Mouse (Mus musculus) ES-E14 (cell line): ENCODE measurements around the gene Ascc1. TPM values are rescaled to one million over a fixed set of nuclear protein-coding genes. Genes with fewer than 3 reads are reported as not detected.

Experiments
- DNase-seq: peaks from one replicate; pipeline ENCODE4 v3.0.0-alpha.2; 2013; ENCODE audit warnings: low read depth, low spot score
- H3K27ac ChIP-seq: 2 replicates; pipeline ENCODE4 v1.5.1; 2012; ENCODE audit warnings: low read depth, mild to moderate bottlenecking, low read length, moderate library complexity, mixed read lengths; ENCODE audit not compliant: poor library complexity, insufficient read depth, severe bottlenecking
- H3K36me3 ChIP-seq: 2 replicates; pipeline ENCODE4 v1.6.1; 2012; ENCODE audit warnings: mild to moderate bottlenecking, low read length, moderate library complexity, mixed read lengths; ENCODE audit not compliant: control insufficient read depth, poor library complexity, insufficient read depth, severe bottlenecking
- H3K4me1 ChIP-seq, 2 experiments: fragments of 150-350 bp in 1 of 2; sonication (generic) in 1 of 2; 2 replicates each; pipeline ENCODE4 v1.6.1; 2012; ENCODE audit warnings: low read length in 2 of 2, mild to moderate bottlenecking in 1 of 2, mixed read lengths in 1 of 2; ENCODE audit not compliant: control insufficient read depth in 2 of 2, insufficient read depth in 2 of 2, poor library complexity in 1 of 2
- H3K4me3 ChIP-seq, 2 experiments: fragments of 150-350 bp in 1 of 2; sonication (generic) in 1 of 2; 2 replicates each; pipeline ENCODE4 v1.5.1; 2012; ENCODE audit warnings: low read length in 2 of 2, low read depth in 1 of 2, mild to moderate bottlenecking in 1 of 2, mixed read lengths in 1 of 2; ENCODE audit not compliant: insufficient read depth in 1 of 2, poor library complexity in 1 of 2, severe bottlenecking in 1 of 2
- H3K9ac ChIP-seq: 2 replicates; pipeline ENCODE4 v1.6.1; 2012; ENCODE audit warnings: low read depth, mild to moderate bottlenecking, low read length, mixed read lengths; ENCODE audit not compliant: poor library complexity, insufficient read depth, severe bottlenecking
- H3K9me3 ChIP-seq: fragments of 150-350 bp; sonication (generic); 2 replicates; pipeline ENCODE4 v1.6.1; 2012; ENCODE audit warnings: low read depth, mild to moderate bottlenecking, low read length; ENCODE audit not compliant: control insufficient read depth, insufficient read depth
- CHD2 ChIP-seq: IDR thresholded peaks from 2 replicates; pipeline ENCODE4 v1.6.1; 2014; ENCODE audit warnings: mild to moderate bottlenecking, low read depth, low read length, inconsistent platforms
- HCFC1 ChIP-seq: IDR thresholded peaks from 2 replicates; pipeline ENCODE4 v1.6.1; 2012; ENCODE audit warnings: low read length, inconsistent platforms, borderline replicate concordance; ENCODE audit not compliant: insufficient read depth
- MAFK ChIP-seq: IDR thresholded peaks from 2 replicates; pipeline ENCODE4 v1.6.1; 2014; ENCODE audit warnings: mild to moderate bottlenecking, low read depth, low read length, inconsistent platforms; ENCODE audit not compliant: insufficient read depth
- ZC3H11A ChIP-seq: IDR thresholded peaks from 2 replicates; pipeline ENCODE4 v1.6.1; 2012; ENCODE audit warnings: low read depth, mild to moderate bottlenecking, inconsistent platforms, low read length, borderline replicate concordance
- ZNF384 ChIP-seq: IDR thresholded peaks from 2 replicates; pipeline ENCODE4 v1.6.1; 2012; ENCODE audit warnings: low read depth, low read length, inconsistent platforms
- in situ Hi-C, 2 experiments: fragments of 600-800 bp; cut with MboI; formaldehyde crosslinking; loops; one replicate each; pipeline ENCODE4 v1.15.1; 2025; ENCODE audit warnings: low sequenced_read_pairs in 2 of 2, inconsistent platforms in 1 of 2; ENCODE audit not compliant: unreplicated experiment in 2 of 2
- total RNA-seq: library from RNA; depleted of rRNA; stranded (reverse); fragments of 300-350 nt; gene quantifications from 2 replicates; pipeline ENCODE4 v1.2.3, GENCODE M21; 2012

Gene Ascc1
- total RNA-seq, 1 experiment: 18.8 TPM

GRCm38 (mm10) chr10:60031562-60031961 lies 29.0 kb downstream of the Ascc1 start:
- in situ Hi-C loops: no loop called here
- no peaks in the 10 kb centered on the region for H3K36me3 ChIP-seq
- no peak overlapping the region for H3K27ac ChIP-seq

GRCm38 (mm10) chr10:60031985-60032384 lies 29.4 kb downstream of the Ascc1 start:
- Histone ChIP-seq H3K9me3 (no peaks in the 10 kb centered on the region), H3K36me3 (no peaks in the 10 kb centered on the region), H3K9ac (no peak overlapping the region), H3K4me1 (peaks cover 0 to 20% of the 10 kb centered on the region in 2 experiments; a peak in 2 of 4 replicates), H3K27ac (peak overlapping the region; percentile 80), H3K4me3 (no peak overlapping the region)
- in situ Hi-C loops: no loop called here
- DNase-seq: no peak
- TF ChIP-seq HCFC1 (no peak), ZC3H11A (no peak), CHD2 (no peak), MAFK (no peak), ZNF384 (no peak)

More at GRCm38 (mm10) chr10:60031562-60031961, 29.0 kb downstream of the Ascc1 start:
- TF ChIP-seq HCFC1 (no peak), ZC3H11A (no peak)
- H3K4me1 ChIP-seq: peaks cover 0 to 24% of the 10 kb centered on the region in 2 experiments; a peak in 2 of 4 replicates
- no peaks in the 10 kb centered on the region for H3K9me3 ChIP-seq
- H3K4me3 ChIP-seq: no peak overlapping the region
- no peak overlapping the region for H3K9ac ChIP-seq
- no peak for DNase-seq

- H3K27ac ChIP-seq: peak overlapping the region; percentile 80
- no peak overlapping the region for H3K4me3 ChIP-seq
- in situ Hi-C loops: no loop called here
- H3K9ac ChIP-seq: no peak overlapping the region
- H3K4me1 ChIP-seq: peaks cover 0 to 18% of the 10 kb centered on the region in 2 experiments; a peak in 2 of 4 replicates
- DNase-seq: peak; percentile 7
- TF ChIP-seq ZNF384: peak; percentile 32; the same call in 1 of the 2 replicates
- no peak for TF ChIP-seq MAFK
- TF ChIP-seq HCFC1: no peak
- no peaks in the 10 kb centered on the region for H3K36me3 ChIP-seq
- no peaks in the 10 kb centered on the region for H3K9me3 ChIP-seq
Measured at GRCm38 (mm10) chr10:60032622-60033021, 30.0 kb downstream of the Ascc1 start.

- no peaks in the 10 kb centered on the region for H3K9me3 ChIP-seq
- in situ Hi-C loops: no loop called here
- no peak for DNase-seq
- H3K9ac ChIP-seq: no peak overlapping the region
- TF ChIP-seq ZNF384 (no peak), MAFK (no peak), ZC3H11A (no peak), HCFC1 (no peak), CHD2 (no peak)
- H3K4me1 ChIP-seq: peaks cover 0 to 18% of the 10 kb centered on the region in 2 experiments; a peak in 2 of 4 replicates
- H3K27ac ChIP-seq: peak overlapping the region; percentile 56; the same call in 1 of the 2 replicates
- H3K36me3 ChIP-seq: no peaks in the 10 kb centered on the region
- no peak overlapping the region for H3K4me3 ChIP-seq
Measured at GRCm38 (mm10) chr10:60033064-60033463, 30.5 kb downstream of the Ascc1 start.

GRCm38 (mm10) chr10:60034621-60035020 lies 32.0 kb downstream of the Ascc1 start:
- Histone ChIP-seq H3K27ac (no peak overlapping the region), H3K9me3 (no peaks in the 10 kb centered on the region), H3K36me3 (no peaks in the 10 kb centered on the region), H3K4me1 (peaks cover 0 to 14% of the 10 kb centered on the region in 2 experiments; a peak in 2 of 4 replicates), H3K4me3 (no peak overlapping the region), H3K9ac (no peak overlapping the region)
- DNase-seq: no peak
- in situ Hi-C loops: no loop called here
- TF ChIP-seq ZC3H11A (no peak), CHD2 (no peak), MAFK (no peak), HCFC1 (no peak), ZNF384 (no peak)
